Mouse (Mus musculus): Measurements from ENCODE around the gene Fbp2. TPM values are rescaled to one million over a fixed set of nuclear protein-coding genes. Genes with fewer than 3 reads are reported as not detected.
A peak's percentile ranks its signal among the peaks of the same experiment; 100 is the strongest.
"Not testable (repeated sequence)": the region's sequence is repeated elsewhere in the genome, so short reads cannot be mapped to it uniquely, and the experiment has no call there.

Fbp2 gene
- polyA plus RNA-seq, 1 experiment: not detected

GRCm38 (mm10) chr13:62854666-62855065, 3.6 kb downstream of the Fbp2 start:
- TF ChIP-seq CTCF (IDR thresholded peaks at IDR 0.05; ENCODE audit: control insufficient read depth, insufficient read depth, insufficient read length): peak; percentile 80
- no peak for TF ChIP-seq MAX (IDR thresholded peaks at IDR 0.05)
- no peak for TF ChIP-seq MYOD1 (IDR thresholded peaks at IDR 0.05; ENCODE audit: control insufficient read depth, insufficient read length, low read depth)
- TF ChIP-seq FOSL1 (IDR thresholded peaks at IDR 0.05; ENCODE audit: insufficient read depth, low read length, poor library complexity, severe bottlenecking): no peak
- no peaks in the 10 kb centered on the region for H3K79me2 ChIP-seq (ENCODE audit: control insufficient read depth, insufficient read depth)
- H3ac ChIP-seq (ENCODE audit: control insufficient read depth, insufficient read length, low read depth): no peak overlapping the region

GRCm38 (mm10) chr13:62833341-62833740, 24.9 kb downstream of the Fbp2 start:
- Histone ChIP-seq H3K4me3 (ENCODE audit: insufficient read depth, poor library complexity, severe bottlenecking) (no peak overlapping the region), H3K79me2 (ENCODE audit: control insufficient read depth, insufficient read depth) (no peaks in the 10 kb centered on the region), H3K27me3 (ENCODE audit: control insufficient read depth, insufficient read depth, insufficient read length) (no peaks in the 10 kb centered on the region), H3K36me3 (ENCODE audit: control insufficient read depth, insufficient read depth) (no peaks in the 10 kb centered on the region), H3ac (ENCODE audit: control insufficient read depth, insufficient read length, low read depth) (no peak overlapping the region), H3K79me3 (ENCODE audit: low read depth) (no peaks in the 10 kb centered on the region)
- no peak for TF ChIP-seq MYOD1 (IDR thresholded peaks at IDR 0.05; ENCODE audit: control insufficient read depth, insufficient read length, low read depth)
- TF ChIP-seq CEBPB (IDR thresholded peaks at IDR 0.05; ENCODE audit: low read depth): no peak
- TF ChIP-seq MYOG (IDR thresholded peaks at IDR 0.05; ENCODE audit: control insufficient read depth, extremely low read depth, insufficient read length): no peak
- no peak for TF ChIP-seq USF1 (IDR thresholded peaks at IDR 0.05; ENCODE audit: low read depth)
- TF ChIP-seq MAX (IDR thresholded peaks at IDR 0.05): no peak
- no peak for TF ChIP-seq FOSL1 (IDR thresholded peaks at IDR 0.05; ENCODE audit: insufficient read depth, low read length, poor library complexity, severe bottlenecking)

More at GRCm38 (mm10) chr13:62854666-62855065, 3.6 kb downstream of the Fbp2 start:
- no peak overlapping the region for H3K4me3 ChIP-seq (ENCODE audit: insufficient read depth, poor library complexity, severe bottlenecking)
- no peaks in the 10 kb centered on the region for H3K36me3 ChIP-seq (ENCODE audit: control insufficient read depth, insufficient read depth)
- peaks cover 12% of the 10 kb centered on the region for H3K27me3 ChIP-seq (ENCODE audit: control insufficient read depth, insufficient read depth, insufficient read length)
- no peaks in the 10 kb centered on the region for H3K79me3 ChIP-seq (ENCODE audit: low read depth)

DNA sequence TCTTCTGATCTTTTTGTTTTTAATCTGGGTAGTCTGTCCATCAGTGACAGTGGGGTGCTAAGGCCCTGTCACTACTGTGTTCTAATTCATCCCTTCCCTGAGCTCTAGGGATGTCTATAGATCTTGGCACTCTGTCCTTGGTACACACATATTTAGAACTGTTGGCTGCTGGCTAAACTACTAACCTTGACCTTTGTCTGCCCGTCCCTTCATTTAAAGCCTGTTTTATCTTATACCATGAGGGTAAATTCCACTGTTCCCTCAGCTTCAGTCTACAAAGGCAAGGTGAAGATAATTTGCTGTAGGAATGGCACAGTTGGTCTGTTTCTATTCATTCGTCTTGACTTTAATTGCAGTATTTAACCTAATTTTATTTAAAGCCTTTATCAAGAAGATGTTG, 26.0 kb downstream of the Fbp2 start:
- H3ac ChIP-seq (ENCODE audit: control insufficient read depth, insufficient read length, low read depth): no peak overlapping the region
- no peaks in the 10 kb centered on the region for H3K27me3 ChIP-seq (ENCODE audit: control insufficient read depth, insufficient read depth, insufficient read length)
- H3K79me3 ChIP-seq (ENCODE audit: low read depth): no peaks in the 10 kb centered on the region
- H3K36me3 ChIP-seq (ENCODE audit: control insufficient read depth, insufficient read depth): no peaks in the 10 kb centered on the region
- TF ChIP-seq MYOD1 (IDR thresholded peaks at IDR 0.05; ENCODE audit: control insufficient read depth, insufficient read length, low read depth) (no peak), CTCF (IDR thresholded peaks at IDR 0.05; ENCODE audit: control insufficient read depth, insufficient read depth, insufficient read length) (no peak), USF1 (IDR thresholded peaks at IDR 0.05; ENCODE audit: low read depth) (no peak), FOSL1 (IDR thresholded peaks at IDR 0.05; ENCODE audit: insufficient read depth, low read length, poor library complexity, severe bottlenecking) (no peak), CEBPB (IDR thresholded peaks at IDR 0.05; ENCODE audit: low read depth) (no peak), MYOG (IDR thresholded peaks at IDR 0.05; ENCODE audit: control insufficient read depth, extremely low read depth, insufficient read length) (no peak), MAX (IDR thresholded peaks at IDR 0.05) (no peak)
- H3K4me3 ChIP-seq (ENCODE audit: insufficient read depth, poor library complexity, severe bottlenecking): no peak overlapping the region
- no peaks in the 10 kb centered on the region for H3K79me2 ChIP-seq (ENCODE audit: control insufficient read depth, insufficient read depth)

GRCm38 (mm10) chr13:62815705-62816104, 42.5 kb downstream of the Fbp2 start:
- not testable (repeated sequence) for H3K4me3 ChIP-seq (ENCODE audit: insufficient read depth, poor library complexity, severe bottlenecking); H3K79me3 ChIP-seq (ENCODE audit: low read depth); H3K79me2 ChIP-seq (ENCODE audit: control insufficient read depth, insufficient read depth); H3K36me3 ChIP-seq (ENCODE audit: control insufficient read depth, insufficient read depth); H3ac ChIP-seq (ENCODE audit: control insufficient read depth, insufficient read length, low read depth); H3K27me3 ChIP-seq (ENCODE audit: control insufficient read depth, insufficient read depth, insufficient read length)

- TF ChIP-seq USF1 (IDR thresholded peaks at IDR 0.05; ENCODE audit: low read depth) (no peak), MYOD1 (IDR thresholded peaks at IDR 0.05; ENCODE audit: control insufficient read depth, insufficient read length, low read depth) (no peak), MYOG (IDR thresholded peaks at IDR 0.05; ENCODE audit: control insufficient read depth, extremely low read depth, insufficient read length) (no peak), CEBPB (IDR thresholded peaks at IDR 0.05; ENCODE audit: low read depth) (no peak), CTCF (IDR thresholded peaks at IDR 0.05; ENCODE audit: control insufficient read depth, insufficient read depth, insufficient read length) (no peak), MAX (IDR thresholded peaks at IDR 0.05) (no peak), FOSL1 (IDR thresholded peaks at IDR 0.05; ENCODE audit: insufficient read depth, low read length, poor library complexity, severe bottlenecking) (no peak)
- no peak overlapping the region for H3K4me3 ChIP-seq (ENCODE audit: insufficient read depth, poor library complexity, severe bottlenecking)
- H3K79me3 ChIP-seq (ENCODE audit: low read depth): no peaks in the 10 kb centered on the region
- no peaks in the 10 kb centered on the region for H3K27me3 ChIP-seq (ENCODE audit: control insufficient read depth, insufficient read depth, insufficient read length)
- no peaks in the 10 kb centered on the region for H3K79me2 ChIP-seq (ENCODE audit: control insufficient read depth, insufficient read depth)
- no peak overlapping the region for H3ac ChIP-seq (ENCODE audit: control insufficient read depth, insufficient read length, low read depth)
- H3K36me3 ChIP-seq (ENCODE audit: control insufficient read depth, insufficient read depth): no peaks in the 10 kb centered on the region
Observed at GRCm38 (mm10) chr13:62812713-62813112, 45.5 kb downstream of the Fbp2 start.

- not testable (repeated sequence) for H3K79me2 ChIP-seq (ENCODE audit: control insufficient read depth, insufficient read depth); H3ac ChIP-seq (ENCODE audit: control insufficient read depth, insufficient read length, low read depth); H3K27me3 ChIP-seq (ENCODE audit: control insufficient read depth, insufficient read depth, insufficient read length); H3K79me3 ChIP-seq (ENCODE audit: low read depth); H3K4me3 ChIP-seq (ENCODE audit: insufficient read depth, poor library complexity, severe bottlenecking); H3K36me3 ChIP-seq (ENCODE audit: control insufficient read depth, insufficient read depth)
Observed at GRCm38 (mm10) chr13:62807981-62808380, 50.2 kb downstream of the Fbp2 start.

Other genes starting within 250 kb of the Fbp2 start
- 0.49 TPM for gene 6720489N17Rik, start 234.2 kb downstream of the Fbp2 start, polyA plus RNA-seq (2012; fragmentation: generic; extraction: Trizol)
- gene Platr25, start 97.7 kb downstream of the Fbp2 start, polyA plus RNA-seq (2012; fragmentation: generic; extraction: Trizol): 2.4 TPM
- gene Gm5141, start 72.6 kb downstream of the Fbp2 start, polyA plus RNA-seq (2012; fragmentation: generic; extraction: Trizol): 0.32 TPM
- not detected for gene Fbp1, start 29.9 kb upstream of the Fbp2 start, polyA plus RNA-seq (2012; fragmentation: generic; extraction: Trizol)
- 91.7 TPM for gene 2010111I01Rik, start 106.5 kb upstream of the Fbp2 start, polyA plus RNA-seq (2012; fragmentation: generic; extraction: Trizol)